Mouse (Mus musculus) megakaryocyte, embryonic 14.5 days (primary cell): ENCODE data around the gene Sox4. TPM values are rescaled to one million over a fixed set of nuclear protein-coding genes. Genes with fewer than 3 reads are reported as not detected.
A peak's percentile ranks its signal among the peaks of the same experiment; 100 is the strongest.

ENCODE experiments used
- H3K27me3 ChIP-seq: replicated peaks from 2 replicates; pipeline ENCODE3; 2012; ENCODE audit warnings: inconsistent platforms
- H3K36me3 ChIP-seq: replicated peaks from 2 replicates; pipeline ENCODE3; 2012; ENCODE audit warnings: low read length, inconsistent platforms, mixed read lengths
- H3K4me1 ChIP-seq: 2 replicates; pipeline ENCODE4 v1.6.1; 2012; ENCODE audit warnings: inconsistent platforms
- H3K4me3 ChIP-seq: replicated peaks from 2 replicates; pipeline ENCODE3; 2012; ENCODE audit warnings: moderate library complexity, mild to moderate bottlenecking, inconsistent platforms
- H3K9me3 ChIP-seq: 2 replicates; pipeline ENCODE4 v1.6.1; 2012; ENCODE audit warnings: inconsistent platforms
- FLI1 ChIP-seq: IDR thresholded peaks from 2 replicates; pipeline ENCODE4 v1.6.1; 2012; ENCODE audit warnings: low read length, inconsistent platforms, mixed read lengths
- GATA1 ChIP-seq: IDR thresholded peaks from 3 replicates; pipeline ENCODE4 v1.6.1; 2012; ENCODE audit warnings: mixed read lengths, low read length, inconsistent platforms, borderline replicate concordance
- polyA plus RNA-seq: library from polyadenylated mRNA; stranded (reverse); fragments of >175 nt; gene quantifications from 2 replicates; pipeline ENCODE4 v1.2.3, GENCODE M21; 2012; ENCODE audit warnings: low replicate concordance; ENCODE audit not compliant: insufficient read depth

The Sox4 gene
- 18.8 and 21.8 TPM in 2 replicates for polyA plus RNA-seq

DNA sequence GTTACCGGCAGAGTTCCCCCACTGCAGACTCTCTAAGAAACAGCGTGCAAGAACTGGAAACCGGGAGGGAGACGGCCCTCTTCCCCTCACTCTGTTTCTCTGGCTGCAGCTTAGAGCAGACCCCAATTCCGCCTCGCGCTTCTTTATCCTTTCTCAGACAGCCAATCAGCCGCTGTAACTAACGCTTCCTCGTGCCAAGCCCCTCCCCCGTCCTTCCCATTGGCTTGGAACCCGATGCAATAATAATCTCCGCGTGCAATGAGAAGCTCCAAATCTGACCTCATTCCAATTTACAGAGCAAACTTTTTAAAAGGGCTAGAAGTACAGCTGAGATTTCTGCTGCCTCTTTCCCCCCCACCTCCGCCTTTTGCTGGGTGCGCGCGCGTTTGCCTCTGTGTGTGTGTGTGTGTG is at the start of gene Sox4:
Gene Sox4 (minus strand): TSS at position 133 of the 411 bp plus-strand sequence.
- peaks cover 44% of the 10 kb centered on the region for H3K27me3 ChIP-seq
- peaks cover 50% of the 10 kb centered on the region for H3K4me1 ChIP-seq
- H3K36me3 ChIP-seq: no peaks in the 10 kb centered on the region
- H3K4me3 ChIP-seq: peak within 1 kb of the TSS; percentile 92
- no peaks in the 10 kb centered on the region for H3K9me3 ChIP-seq
- no peak for TF ChIP-seq GATA1
- TF ChIP-seq FLI1: no peak

DNA sequence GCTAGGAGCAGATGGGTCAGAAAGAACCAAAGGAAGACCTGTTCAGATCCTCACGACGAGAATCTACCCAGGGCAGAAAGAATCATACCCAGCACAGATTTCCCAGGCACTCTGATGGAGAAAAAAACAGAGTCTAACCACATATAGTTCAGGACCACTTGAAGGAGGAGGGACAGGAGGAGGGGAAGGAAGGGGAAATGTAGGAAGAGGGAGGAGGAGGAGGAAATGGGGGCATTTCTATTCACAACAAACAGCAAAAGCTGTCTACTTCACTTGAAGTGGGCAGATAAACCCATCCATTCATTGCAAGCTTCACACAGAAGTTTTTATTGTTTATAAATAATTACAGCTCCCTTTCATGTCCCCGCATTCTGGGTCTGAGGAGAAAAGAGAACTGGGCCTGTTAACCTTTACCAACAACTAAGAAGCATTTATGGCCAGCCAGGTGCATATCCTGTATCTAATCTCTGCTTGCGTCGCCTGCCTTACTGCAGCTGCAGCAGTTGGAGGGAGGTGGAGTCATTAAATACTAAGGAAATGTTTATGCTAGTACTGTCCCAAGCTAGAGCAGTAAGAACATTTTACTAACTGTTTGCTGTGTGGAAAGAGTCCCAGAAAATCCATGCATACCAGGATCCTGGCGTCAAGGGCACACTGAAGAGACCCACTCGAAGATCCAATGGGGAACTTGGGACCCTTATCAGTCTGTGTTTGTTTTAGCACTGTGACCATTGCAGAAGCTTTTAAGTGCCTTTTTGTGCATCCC is 38.6 kb upstream of the Sox4 start:
- Histone ChIP-seq H3K4me3 (no peak overlapping the region), H3K36me3 (no peaks in the 10 kb centered on the region), H3K27me3 (no peaks in the 10 kb centered on the region), H3K4me1 (no peaks in the 10 kb centered on the region), H3K9me3 (no peaks in the 10 kb centered on the region)
- TF ChIP-seq GATA1: no peak
- TF ChIP-seq FLI1: no peak

DNA sequence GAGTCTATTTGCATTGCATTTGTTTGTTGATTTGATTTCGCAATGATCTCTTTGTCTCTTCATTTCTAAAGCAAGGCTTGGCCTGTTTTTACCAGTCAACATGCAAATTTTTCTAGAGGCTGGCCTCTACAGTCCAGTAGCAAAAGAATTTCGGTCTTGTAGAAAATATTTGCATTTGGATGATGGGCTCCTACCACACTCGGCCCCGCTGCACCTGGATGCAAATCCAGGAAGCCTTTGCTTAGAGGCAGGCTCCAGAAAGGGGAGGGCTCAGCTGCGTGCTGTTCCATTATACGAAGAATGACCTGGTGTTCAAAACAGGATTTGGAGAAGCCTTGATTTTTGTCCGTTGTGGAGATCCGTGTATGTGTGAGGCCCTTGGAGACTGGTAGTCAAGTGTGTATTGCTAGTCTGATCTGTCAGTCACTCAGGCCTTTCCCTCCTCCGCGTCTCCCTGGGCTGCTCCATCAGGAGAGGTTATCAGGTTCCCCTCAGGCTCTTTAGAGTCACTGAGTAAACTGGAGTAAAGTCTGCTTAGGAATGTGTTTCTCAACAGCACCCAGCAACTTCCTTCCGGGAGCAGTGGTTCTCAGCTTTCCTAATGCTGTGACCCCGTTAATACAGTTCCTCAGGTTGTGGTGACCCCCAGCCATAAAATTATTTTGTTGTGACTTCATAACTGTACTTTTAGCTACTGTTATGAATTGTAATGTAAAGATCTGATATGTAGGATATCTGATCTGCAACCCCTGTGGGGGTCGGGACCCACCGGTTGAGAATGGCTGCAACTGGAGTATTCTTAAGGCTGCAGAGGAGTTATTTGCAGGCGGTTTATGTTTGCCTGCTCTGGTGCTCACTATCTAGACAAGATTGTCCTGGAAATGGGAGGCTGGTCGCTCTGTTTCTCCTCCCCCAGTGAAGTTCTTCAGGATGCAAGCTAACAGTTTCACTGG is 35.5 kb upstream of the Sox4 start:
- no peaks in the 10 kb centered on the region for H3K36me3 ChIP-seq
- H3K4me1 ChIP-seq: no peaks in the 10 kb centered on the region
- no peaks in the 10 kb centered on the region for H3K27me3 ChIP-seq
- H3K4me3 ChIP-seq: no peak overlapping the region
- H3K9me3 ChIP-seq: no peaks in the 10 kb centered on the region
- TF ChIP-seq GATA1 (no peak), FLI1 (no peak)

DNA sequence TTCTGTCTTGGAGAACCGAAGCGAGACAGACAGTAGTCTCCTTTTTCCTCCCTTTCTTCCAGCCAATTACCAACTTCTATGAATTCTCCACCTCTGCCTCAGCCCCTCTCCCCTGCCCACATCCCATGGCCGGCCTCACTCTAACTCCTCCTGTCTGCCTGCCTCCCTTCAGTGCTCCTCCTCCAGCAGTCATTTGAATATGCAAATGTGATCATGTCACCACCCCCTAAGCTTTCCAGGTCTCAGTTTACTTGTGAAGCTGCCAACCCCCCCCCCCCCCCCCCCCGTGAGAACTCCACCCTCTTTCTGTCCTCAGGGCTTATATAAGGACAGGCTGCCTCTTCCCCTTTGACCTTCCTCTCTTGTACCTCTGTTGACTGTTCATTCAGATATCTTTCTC is 27.2 kb upstream of the Sox4 start:
- TF ChIP-seq FLI1: no peak
- TF ChIP-seq GATA1: no peak
- Histone ChIP-seq H3K9me3 (peaks cover 13% of the 10 kb centered on the region), H3K27me3 (no peaks in the 10 kb centered on the region), H3K4me1 (no peaks in the 10 kb centered on the region), H3K36me3 (no peaks in the 10 kb centered on the region), H3K4me3 (no peak overlapping the region)

DNA sequence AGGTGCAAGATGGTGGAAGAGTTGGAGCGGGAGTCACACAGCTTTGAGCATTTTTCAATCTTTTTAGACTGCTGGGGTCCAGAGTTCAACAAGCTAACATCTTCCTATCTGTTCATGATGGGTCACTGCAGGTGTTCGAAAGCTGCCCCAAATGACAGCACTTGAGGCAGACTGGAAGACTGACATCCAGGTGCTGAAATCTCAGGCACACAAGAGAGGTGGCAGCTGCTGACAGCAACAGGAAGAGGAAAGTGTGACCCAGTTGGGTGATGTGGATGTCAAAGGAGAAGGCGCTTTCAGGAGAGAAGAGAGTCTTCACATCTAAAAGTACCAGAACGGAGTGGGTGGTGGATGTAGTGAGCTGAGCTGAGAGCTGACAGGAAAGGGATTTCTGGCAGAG is 21.5 kb upstream of the Sox4 start:
- no peak overlapping the region for H3K4me3 ChIP-seq
- TF ChIP-seq GATA1 (no peak), FLI1 (no peak)
- no peaks in the 10 kb centered on the region for H3K36me3 ChIP-seq
- no peaks in the 10 kb centered on the region for H3K4me1 ChIP-seq
- peaks cover 13% of the 10 kb centered on the region for H3K9me3 ChIP-seq
- H3K27me3 ChIP-seq: no peaks in the 10 kb centered on the region

DNA sequence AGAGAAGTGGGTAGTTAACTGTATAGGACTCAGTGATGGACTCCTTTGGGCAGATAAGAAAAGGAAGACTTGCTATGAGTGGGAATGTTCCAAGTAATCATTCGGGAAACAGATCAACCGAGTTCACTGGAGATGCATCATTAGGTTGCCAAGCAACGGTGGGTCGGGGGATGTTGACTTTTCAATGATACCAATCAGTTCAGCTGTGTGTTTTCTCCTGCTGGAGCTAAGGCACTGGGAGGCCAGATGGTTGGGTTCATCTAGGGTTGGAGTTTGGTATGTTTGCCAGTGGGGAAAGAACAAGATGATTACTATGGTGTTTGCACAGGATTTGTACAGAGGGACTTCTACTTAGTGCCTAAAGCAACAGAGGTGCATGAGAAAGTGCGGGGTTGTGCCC is 21.1 kb upstream of the Sox4 start:
- Histone ChIP-seq H3K4me1 (no peaks in the 10 kb centered on the region), H3K27me3 (no peaks in the 10 kb centered on the region), H3K36me3 (no peaks in the 10 kb centered on the region), H3K4me3 (no peak overlapping the region), H3K9me3 (peaks cover 10% of the 10 kb centered on the region)
- TF ChIP-seq GATA1 (no peak), FLI1 (no peak)

DNA sequence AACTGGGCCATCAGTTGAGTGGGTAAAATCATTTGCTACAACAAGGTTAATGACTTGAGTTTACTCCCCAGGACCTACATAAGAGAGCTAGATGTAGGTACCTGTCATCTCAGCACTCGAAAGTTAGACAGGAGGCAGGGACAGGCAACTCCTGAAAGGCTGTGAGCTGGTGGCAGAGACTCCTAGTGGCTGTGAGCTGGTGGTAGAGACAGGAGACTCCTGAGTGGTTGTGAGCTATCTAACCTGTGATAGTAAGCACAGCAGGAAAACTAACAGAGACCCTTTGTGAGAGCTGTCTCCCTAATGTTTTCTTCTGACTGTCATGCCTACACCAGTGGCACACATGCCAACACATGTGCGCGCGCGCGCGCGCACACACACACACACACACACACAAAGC is 7.4 kb upstream of the Sox4 start:
- Histone ChIP-seq H3K4me1 (peaks cover 29% of the 10 kb centered on the region), H3K9me3 (peaks cover 18% of the 10 kb centered on the region), H3K4me3 (no peak overlapping the region), H3K36me3 (no peaks in the 10 kb centered on the region), H3K27me3 (peaks cover 28% of the 10 kb centered on the region)
- TF ChIP-seq FLI1 (no peak), GATA1 (no peak)

DNA sequence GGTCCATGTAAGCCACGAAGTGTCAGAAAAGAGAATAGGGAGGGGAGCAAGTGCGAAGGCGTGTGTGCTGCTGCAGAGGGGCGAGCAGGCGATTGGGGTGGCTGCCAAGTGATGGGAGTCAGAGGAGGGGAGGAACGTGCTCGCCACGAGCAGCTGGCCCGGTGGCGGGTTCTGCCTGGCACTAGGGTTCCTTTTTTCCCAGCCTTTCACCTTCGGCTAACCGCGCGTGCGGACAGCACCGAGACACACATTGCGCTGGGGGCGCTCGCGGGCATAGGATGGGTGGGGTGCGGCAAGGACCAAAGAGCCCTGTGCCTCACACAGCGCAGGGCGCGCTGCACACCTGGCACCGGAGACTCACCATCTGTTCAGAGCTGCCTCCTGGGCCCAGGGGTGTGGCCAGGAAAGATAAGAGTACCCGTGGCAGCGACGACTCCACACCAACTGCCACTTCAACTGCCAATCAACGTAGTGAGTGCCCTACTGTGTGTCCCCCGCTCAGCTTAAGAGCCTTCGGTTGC is 6.0 kb upstream of the Sox4 start:
- no peak for TF ChIP-seq FLI1
- TF ChIP-seq GATA1: no peak
- Histone ChIP-seq H3K36me3 (no peaks in the 10 kb centered on the region), H3K4me1 (peaks cover 29% of the 10 kb centered on the region), H3K4me3 (peak overlapping the region; percentile 95), H3K27me3 (peaks cover 35% of the 10 kb centered on the region), H3K9me3 (peaks cover 18% of the 10 kb centered on the region)

DNA sequence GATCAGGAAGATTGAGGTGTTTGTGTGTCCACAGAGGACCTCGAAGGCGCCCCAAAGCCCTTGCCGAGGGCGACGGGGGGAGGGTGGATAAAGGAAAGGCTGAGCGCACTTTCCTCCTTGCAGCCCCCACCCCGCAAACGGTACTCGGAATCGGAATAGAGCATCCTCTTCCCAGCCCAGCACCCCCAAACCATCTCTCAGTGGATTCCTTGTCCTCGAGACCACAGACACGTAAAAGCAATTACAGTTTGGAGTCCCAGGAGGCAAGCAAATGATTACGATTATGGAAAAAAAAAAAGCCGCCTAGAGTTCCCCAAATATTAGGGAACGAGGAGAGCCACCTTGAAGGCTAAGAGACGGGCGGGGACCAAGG is 5.5 kb upstream of the Sox4 start:
- no peak for TF ChIP-seq FLI1
- TF ChIP-seq GATA1: no peak
- peaks cover 37% of the 10 kb centered on the region for H3K27me3 ChIP-seq
- no peaks in the 10 kb centered on the region for H3K36me3 ChIP-seq
- peak overlapping the region; percentile 95 for H3K4me3 ChIP-seq
- H3K9me3 ChIP-seq: peaks cover 18% of the 10 kb centered on the region
- peaks cover 29% of the 10 kb centered on the region for H3K4me1 ChIP-seq
